Mouse (Mus musculus): Measurements from ENCODE around the gene Sbk1. TPM values are rescaled to one million over a fixed set of nuclear protein-coding genes. Genes with fewer than 3 reads are reported as not detected.

Sbk1 gene
- total and polyA plus RNA-seq, 2 experiments from 2014 or later, result 161 to 530 TPM

- no peak overlapping the region for H3K27ac ChIP-seq
- TF ChIP-seq CTCF (IDR thresholded peaks at IDR 0.05; ENCODE audit: low read depth), result no peak
- H3K27me3 ChIP-seq (ENCODE audit: insufficient read depth, low read length), result no peaks in the 10 kb centered on the region; the same call in 1 of the 2 replicates
- H3K9me3 ChIP-seq (ENCODE audit: low read length), result no peaks in the 10 kb centered on the region
- WGBS, result 14% methylated on average over 7 of the region's 7 CpGs
- ATAC-seq, result no peak
- H3K4me2 ChIP-seq (ENCODE audit: low read depth, low read length), result no peak overlapping the region
- peaks cover 5% of the 10 kb centered on the region; the same call in 1 of the 2 replicates for H3K4me1 ChIP-seq (ENCODE audit: insufficient read depth, low read length)
- no peak overlapping the region for H3K9ac ChIP-seq (replicated peaks; ENCODE audit: low read length)
- no peaks in the 10 kb centered on the region for H3K36me3 ChIP-seq (ENCODE audit: insufficient read depth, low read length)
- peak; percentile 46 for DNase-seq (ENCODE audit: low spot score)
- no peak overlapping the region for H3K4me3 ChIP-seq (ENCODE audit: low read length)
Observed at GRCm38 (mm10) chr7:126263964-126264363, 8.5 kb upstream of the Sbk1 start.

- 28% methylated on average over 9 of the region's 9 CpGs for WGBS
- Histone ChIP-seq H3K4me2 (ENCODE audit: low read depth, low read length) (no peak overlapping the region), H3K9ac (replicated peaks; ENCODE audit: low read length) (no peak overlapping the region), H3K27ac (no peak overlapping the region), H3K27me3 (ENCODE audit: insufficient read depth, low read length) (no peaks in the 10 kb centered on the region; the same call in 1 of the 2 replicates), H3K4me1 (ENCODE audit: insufficient read depth, low read length) (peaks cover 5% of the 10 kb centered on the region; the same call in 1 of the 2 replicates), H3K4me3 (ENCODE audit: low read length) (no peak overlapping the region), H3K36me3 (ENCODE audit: insufficient read depth, low read length) (no peaks in the 10 kb centered on the region), H3K9me3 (ENCODE audit: low read length) (no peaks in the 10 kb centered on the region)
- ATAC-seq (peak; percentile 77), DNase-seq (ENCODE audit: low spot score) (peak; percentile 85)
- TF ChIP-seq CTCF (IDR thresholded peaks at IDR 0.05; ENCODE audit: low read depth), result no peak
Observed at GRCm38 (mm10) chr7:126265949-126266348, 6.5 kb upstream of the Sbk1 start.

- ATAC-seq (0 out of 2 replicates have a peak, but pooled peaks have one; percentile 1), DNase-seq (ENCODE audit: low spot score) (no peak)
- Histone ChIP-seq H3K4me2 (ENCODE audit: low read depth, low read length) (no peak overlapping the region), H3K27me3 (ENCODE audit: insufficient read depth, low read length) (no peaks in the 10 kb centered on the region; the same call in 1 of the 2 replicates), H3K4me3 (ENCODE audit: low read length) (no peak overlapping the region), H3K36me3 (ENCODE audit: insufficient read depth, low read length) (no peaks in the 10 kb centered on the region), H3K9me3 (ENCODE audit: low read length) (no peaks in the 10 kb centered on the region), H3K9ac (replicated peaks; ENCODE audit: low read length) (no peak overlapping the region), H3K27ac (no peak overlapping the region), H3K4me1 (ENCODE audit: insufficient read depth, low read length) (peaks cover 5% of the 10 kb centered on the region; the same call in 1 of the 2 replicates)
- TF ChIP-seq CTCF (IDR thresholded peaks at IDR 0.05; ENCODE audit: low read depth), result no peak
- 44% methylated on average over 4 of the region's 4 CpGs for WGBS
Observed at GRCm38 (mm10) chr7:126266372-126266870, 6.0 kb upstream of the Sbk1 start.

- Histone ChIP-seq H3K36me3 (ENCODE audit: insufficient read depth, low read length) (no peaks in the 10 kb centered on the region), H3K4me1 (ENCODE audit: insufficient read depth, low read length) (peaks cover 5% of the 10 kb centered on the region; the same call in 1 of the 2 replicates), H3K27me3 (ENCODE audit: insufficient read depth, low read length) (no peaks in the 10 kb centered on the region), H3K4me3 (ENCODE audit: low read length) (no peak overlapping the region), H3K9me3 (ENCODE audit: low read length) (no peaks in the 10 kb centered on the region), H3K4me2 (ENCODE audit: low read depth, low read length) (no peak overlapping the region), H3K27ac (no peak overlapping the region), H3K9ac (replicated peaks; ENCODE audit: low read length) (no peak overlapping the region)
- ATAC-seq (no peak), DNase-seq (ENCODE audit: low spot score) (no peak)
- 32% methylated on average over 8 of the region's 8 CpGs for WGBS
- no peak for TF ChIP-seq CTCF (IDR thresholded peaks at IDR 0.05; ENCODE audit: low read depth)
Observed at GRCm38 (mm10) chr7:126267606-126268005, 4.8 kb upstream of the Sbk1 start.

GRCm38 (mm10) chr7:126272770-126273311, 422 bp downstream of the Sbk1 start:
- peak overlapping the region; percentile 93 for H3K9ac ChIP-seq (replicated peaks; ENCODE audit: low read length)
- peak; percentile 68 for DNase-seq (ENCODE audit: low spot score)
- 4% methylated on average over 38 of the region's 38 CpGs for WGBS

GRCm38 (mm10) chr7:126273351-126274042, 1.1 kb downstream of the Sbk1 start:
- H3K9ac ChIP-seq (replicated peaks; ENCODE audit: low read length), result peak overlapping the region; percentile 93
- peak overlapping the region; percentile 83 for H3K4me2 ChIP-seq (ENCODE audit: low read depth, low read length)
- peaks cover 38% of the 10 kb centered on the region for H3K4me1 ChIP-seq (ENCODE audit: insufficient read depth, low read length)
- H3K36me3 ChIP-seq (ENCODE audit: insufficient read depth, low read length), result no peaks in the 10 kb centered on the region; the same call in 1 of the 2 replicates
- TF ChIP-seq CTCF (IDR thresholded peaks at IDR 0.05; ENCODE audit: low read depth), result no peak
- peak overlapping the region; percentile 86 for H3K4me3 ChIP-seq (ENCODE audit: low read length)
- 8% methylated on average over 11 of the region's 11 CpGs for WGBS
- ATAC-seq, result no peak
- H3K27ac ChIP-seq, result peak overlapping the region; percentile 96
- no peaks in the 10 kb centered on the region for H3K27me3 ChIP-seq (ENCODE audit: insufficient read depth, low read length)
- DNase-seq (ENCODE audit: low spot score), result no peak
- no peaks in the 10 kb centered on the region for H3K9me3 ChIP-seq (ENCODE audit: low read length)

More at GRCm38 (mm10) chr7:126272770-126273311, 422 bp downstream of the Sbk1 start:
- Histone ChIP-seq H3K27ac (peak overlapping the region; percentile 96), H3K4me3 (ENCODE audit: low read length) (peak overlapping the region; percentile 86), H3K4me1 (ENCODE audit: insufficient read depth, low read length) (peaks cover 32% of the 10 kb centered on the region), H3K4me2 (ENCODE audit: low read depth, low read length) (peak overlapping the region; percentile 83), H3K9me3 (ENCODE audit: low read length) (no peaks in the 10 kb centered on the region), H3K36me3 (ENCODE audit: insufficient read depth, low read length) (no peaks in the 10 kb centered on the region; the same call in 1 of the 2 replicates), H3K27me3 (ENCODE audit: insufficient read depth, low read length) (no peaks in the 10 kb centered on the region)
- peak; percentile 21 for ATAC-seq
- TF ChIP-seq CTCF (IDR thresholded peaks at IDR 0.05; ENCODE audit: low read depth), result no peak
